Comparison of ENCODE assay signal across 8 mouse cellular contexts in genomic region chr10:86296111-86296510, GRCm38 (mm10). TPM values are rescaled to one million over a fixed set of nuclear protein-coding genes. Genes with fewer than 3 reads are reported as not detected.
DNase-seq lines count a peak whose midpoint lies in the region; ATAC-seq and TF ChIP-seq lines count a peak whose summit lies in the region.

No protein-coding gene starts in this region.

- no peak overlapping the region for H3K4me3 ChIP-seq in hindbrain, embryonic 16.5 days (ENCODE audit: low read length)
- 0 out of 2 replicates have a peak overlapping the region, but pooled peaks have one; percentile 4 for H3K4me3 ChIP-seq in left cerebral cortex, adult 2 months

- 0 out of 2 replicates have a peak overlapping the region, but pooled peaks have one; percentile 37 for H3K9ac ChIP-seq in hindbrain, embryonic 16.5 days (ENCODE audit: low read depth, low read length)

- no peaks in the 10 kb centered on the region for H3K9me3 ChIP-seq in hindbrain, embryonic 16.5 days (ENCODE audit: control insufficient read depth, low read length)

- intact Hi-C loops in left cerebral cortex, adult 2 months (cut with DNase I): loop anchor here (1.0 to 5.0 kb wide), 4 partner anchors 113 to 329 kb away; no protein-coding TSS in a partner anchor

- H3K27ac ChIP-seq in hindbrain, embryonic 16.5 days (ENCODE audit: low read depth, low read length): no peak overlapping the region
- H3K27ac ChIP-seq in left cerebral cortex, adult 2 months: no peak overlapping the region

- 4% methylated on average over 14 of the region's 14 CpGs for WGBS in hindbrain, embryonic 16.5 days

- H3K4me2 ChIP-seq in hindbrain, embryonic 16.5 days (ENCODE audit: low read length): peak overlapping the region; percentile 46

- H3K27me3 ChIP-seq in hindbrain, embryonic 16.5 days (replicated peaks; ENCODE audit: control insufficient read depth, insufficient read depth, low read length): no peaks in the 10 kb centered on the region

- no peaks in the 10 kb centered on the region for H3K36me3 ChIP-seq in hindbrain, embryonic 16.5 days (ENCODE audit: control insufficient read depth, insufficient read depth, low read length)

- TF ChIP-seq CTCF in left cerebral cortex, adult 2 months (IDR thresholded peaks at IDR 0.05): peak; percentile 99

- peaks cover 11% of the 10 kb centered on the region for H3K4me1 ChIP-seq in hindbrain, embryonic 16.5 days (ENCODE audit: control insufficient read depth, insufficient read depth, low read depth, low read length)

- ATAC-seq in hindbrain, embryonic 16.5 days: peak; percentile 66; the same call in 1 of the 2 replicates
- ATAC-seq in megakaryocyte, adult 5-6 weeks (ENCODE audit: poor library complexity, severe bottlenecking): peak; percentile 91

- DNase-seq in ZHBTc4 (ENCODE audit: low read depth, low spot score): peak; percentile 74
- peak; percentile 70 to 75 for DNase-seq in cerebellum, postnatal 36 days
- peak; percentile 86 for DNase-seq in gastrocnemius, adult 18-20 months (ENCODE audit: low spot score)
- peak; percentile 72 to 78 for DNase-seq in left cerebral cortex, adult 2 months (ENCODE audit: extremely low spot score in 1 of 2, low spot score in 2 of 2)
- DNase-seq in right cerebral cortex, postnatal 10 days (ENCODE audit: low spot score in 2 of 2): peak; percentile 84 to 88
- DNase-seq in urinary bladder, postnatal 36 days (ENCODE audit: low spot score in 2 of 2): peak; percentile 57 to 75

RNA-seq across cellular contexts. Expression of gene Timp3, which starts 4.1 kb away (rescaled TPM):
- total RNA-seq in gastrocnemius, adult 18-20 months (2021): 10 to 100 TPM; 59.2 to 63.2 TPM
- polyA plus RNA-seq in hindbrain, embryonic 16.5 days (2015; fragmentation: Nextera tagmentation; extraction: Ambion mirVana): 56.1 and 58.9 TPM in 2 replicates
- total RNA-seq in left cerebral cortex, adult 2 months (2021): 10 to 100 TPM; 63.7 to 64.9 TPM
- total RNA-seq in megakaryocyte, adult 5-6 weeks (2015): 0.04 TPM in 1 of 2 replicates, not detected in the other
- total RNA-seq in megakaryocyte, adult 5-6 weeks (2017): 0.08 and 0.44 TPM in 2 replicates

Comparison
In these comparisons a context has a peak if more than half of its experiments do, and no peak if none do; other contexts are left out.
1. RNA of gene Timp3, which starts 4.1 kb away (total RNA-seq): 63.7 to 64.9 TPM in left cerebral cortex, adult 2 months and 59.2 to 63.2 TPM in gastrocnemius, adult 18-20 months; 0.04 to 0.44 TPM in megakaryocyte, adult 5-6 weeks; every median in the first group is over 10 times any median in the second.
2. Peak in every context shown above with its lines, with median percentiles within 50 percentile points of each other: DNase-seq.